9 mouse cellular contexts compared by ENCODE assay signal in the genomic region with DNA sequence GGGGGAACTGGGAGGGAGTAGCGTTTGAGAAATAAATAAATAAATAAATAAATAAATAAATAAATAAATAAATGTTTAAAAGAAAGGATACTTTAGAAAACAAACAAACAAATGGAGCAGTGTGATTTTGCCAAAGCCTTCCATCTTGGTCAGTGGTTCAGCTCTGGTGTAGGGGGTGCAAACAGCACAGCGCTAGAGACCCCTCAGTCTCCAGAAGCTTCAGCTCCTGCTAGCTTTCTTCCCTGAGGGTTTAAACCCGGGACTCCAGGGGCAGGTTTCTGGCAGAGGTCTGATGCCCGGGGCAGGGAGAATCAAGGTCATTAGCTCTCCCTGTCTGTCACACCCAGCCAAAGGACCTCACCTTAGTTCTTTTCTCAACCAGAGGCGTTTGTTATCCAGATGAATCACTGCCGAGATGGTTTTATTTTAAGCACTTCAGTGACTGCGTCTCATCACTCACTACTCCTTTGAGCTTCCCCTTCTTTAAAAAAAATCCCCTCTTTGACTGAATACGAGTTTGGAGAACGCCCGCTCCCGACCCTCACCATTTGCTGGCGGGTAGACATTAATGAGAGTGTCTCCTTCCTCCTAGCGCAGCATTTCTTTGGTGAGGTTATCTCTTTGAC.
A peak's percentile ranks its signal among the peaks of the same experiment; 100 is the strongest.
DNase-seq lines count a peak whose midpoint lies in the region; ATAC-seq lines count a peak whose summit lies in the region.
"Had no signal": no experiment of that assay in that cellular context is flagged by ENCODE, and none has a peak within 500 bp of the region (broad histone marks: within the 10 kb centered on the region; RNA-seq: fewer than 3 reads in every experiment).

No protein-coding gene starts in this region.

- no peak overlapping the region for H3K4me2 ChIP-seq in hindbrain, embryonic 11.5 days (replicated peaks; ENCODE audit: low read depth, low read length)
- peak overlapping the region; percentile 24 for H3K4me2 ChIP-seq in forebrain, embryonic 15.5 days (replicated peaks)
- peak overlapping the region; percentile 35 for H3K4me2 ChIP-seq in midbrain, embryonic 15.5 days

- H3K36me3 ChIP-seq in hindbrain, embryonic 11.5 days (ENCODE audit: control insufficient read depth, insufficient read depth, low read length): no peaks in the 10 kb centered on the region
- no peaks in the 10 kb centered on the region for H3K36me3 ChIP-seq in hindbrain, embryonic 10.5 days
- no peaks in the 10 kb centered on the region for H3K36me3 ChIP-seq in forebrain, embryonic 15.5 days
- no peaks in the 10 kb centered on the region for H3K36me3 ChIP-seq in midbrain, embryonic 15.5 days (replicated peaks)

- H3K27ac ChIP-seq in hindbrain, embryonic 11.5 days (ENCODE audit: low read depth, low read length): no peak overlapping the region
- no peak overlapping the region for H3K27ac ChIP-seq in hindbrain, embryonic 10.5 days
- no peak overlapping the region for H3K27ac ChIP-seq in forebrain, embryonic 15.5 days (replicated peaks)
- H3K27ac ChIP-seq in midbrain, embryonic 15.5 days: peak overlapping the region; percentile 67; the same call in 1 of the 2 replicates
- H3K27ac ChIP-seq: macrophage had no signal

- peak; percentile 34 for DNase-seq in hindbrain, embryonic 11.5 days (ENCODE audit: low spot score)
- DNase-seq in hindbrain, embryonic 10.5 days (ENCODE audit: low spot score): no peak
- peak; percentile 66 for DNase-seq in ZHBTc4 (ENCODE audit: low read depth, low spot score)
- DNase-seq in spleen, postnatal 14 days (ENCODE audit: low spot score in 2 of 2): no peak
- no peak for DNase-seq in right cerebral cortex, postnatal 25 days
- no peak for DNase-seq in gastrocnemius, adult 8-10 months (ENCODE audit: low spot score in 2 of 2)

- no peaks in the 10 kb centered on the region for H3K27me3 ChIP-seq in hindbrain, embryonic 11.5 days (ENCODE audit: control insufficient read depth, insufficient read depth, low read length)
- 0 out of 2 replicates have a peak, but pooled peaks cover 9% of the 10 kb centered on the region for H3K27me3 ChIP-seq in hindbrain, embryonic 10.5 days (ENCODE audit: insufficient read depth, poor library complexity, severe bottlenecking)
- H3K27me3 ChIP-seq in forebrain, embryonic 15.5 days: no peaks in the 10 kb centered on the region
- H3K27me3 ChIP-seq in midbrain, embryonic 15.5 days (replicated peaks): no peaks in the 10 kb centered on the region

- no peak overlapping the region for H3K9ac ChIP-seq in hindbrain, embryonic 11.5 days (ENCODE audit: low read depth, low read length)
- H3K9ac ChIP-seq in forebrain, embryonic 15.5 days (replicated peaks): no peak overlapping the region
- H3K9ac ChIP-seq in midbrain, embryonic 15.5 days: no peak overlapping the region

- no peaks in the 10 kb centered on the region for H3K9me3 ChIP-seq in hindbrain, embryonic 11.5 days (ENCODE audit: control insufficient read depth, low read length)
- no peaks in the 10 kb centered on the region for H3K9me3 ChIP-seq in hindbrain, embryonic 10.5 days
- H3K9me3 ChIP-seq in forebrain, embryonic 15.5 days: no peaks in the 10 kb centered on the region
- no peaks in the 10 kb centered on the region for H3K9me3 ChIP-seq in midbrain, embryonic 15.5 days

- 19% methylated on average over 13 of the region's 13 CpGs for WGBS in hindbrain, embryonic 11.5 days
- WGBS in hindbrain, embryonic 10.5 days: 23% methylated on average over 13 of the region's 13 CpGs
- 16% methylated on average over 13 of the region's 13 CpGs for WGBS in forebrain, embryonic 15.5 days
- 14% methylated on average over 13 of the region's 13 CpGs for WGBS in midbrain, embryonic 15.5 days

- H3K4me1 ChIP-seq in hindbrain, embryonic 11.5 days (replicated peaks; ENCODE audit: control insufficient read depth, insufficient read depth, low read length): 0 out of 2 replicates have a peak, but pooled peaks cover 3% of the 10 kb centered on the region
- peaks cover 24% of the 10 kb centered on the region for H3K4me1 ChIP-seq in hindbrain, embryonic 10.5 days (replicated peaks)
- 0 out of 2 replicates have a peak, but pooled peaks cover 4% of the 10 kb centered on the region for H3K4me1 ChIP-seq in forebrain, embryonic 15.5 days
- H3K4me1 ChIP-seq in midbrain, embryonic 15.5 days: peaks cover 13% of the 10 kb centered on the region

- 0 out of 2 replicates have a peak, but pooled peaks have one; percentile 30 for ATAC-seq in hindbrain, embryonic 11.5 days (ENCODE audit: low FRiP score)
- ATAC-seq in forebrain, embryonic 15.5 days (replicated peaks): 0 out of 2 replicates have a peak, but pooled peaks have one; percentile 19
- ATAC-seq in midbrain, embryonic 15.5 days (replicated peaks): peak; percentile 76

- H3K4me3 ChIP-seq in hindbrain, embryonic 11.5 days (ENCODE audit: low read depth, low read length): no peak overlapping the region
- H3K4me3 ChIP-seq in hindbrain, embryonic 10.5 days: no peak overlapping the region
- H3K4me3 ChIP-seq in forebrain, embryonic 15.5 days: no peak overlapping the region
- H3K4me3 ChIP-seq in midbrain, embryonic 15.5 days: no peak overlapping the region

Comparison
In these comparisons a context has a peak if more than half of its experiments do, and no peak if none do; other contexts are left out.
1. DNase-seq: peak in hindbrain, embryonic 11.5 days (single experiment) and ZHBTc4 (single experiment); none in hindbrain, embryonic 10.5 days (single experiment), spleen, postnatal 14 days (0 of 2), right cerebral cortex, postnatal 25 days (single experiment) and gastrocnemius, adult 8-10 months (0 of 2).
2. ATAC-seq: peak in every context shown above with its lines; median percentile 76 in midbrain, embryonic 15.5 days; 30 in hindbrain, embryonic 11.5 days; 19 in forebrain, embryonic 15.5 days.